14 mouse cellular contexts compared by ENCODE assay signal in genomic region chr1:79454164-79454563, GRCm38 (mm10). TPM values are rescaled to one million over a fixed set of nuclear protein-coding genes. Genes with fewer than 3 reads are reported as not detected.
"Had no signal": no experiment of that assay in that cellular context is flagged by ENCODE, and none has a peak within 500 bp of the region (broad histone marks: within the 10 kb centered on the region; RNA-seq: fewer than 3 reads in every experiment).

No protein-coding gene starts in this region.

- H3K9ac ChIP-seq: kidney, embryonic 15.5 days; limb, embryonic 13.5 days; liver, embryonic 14.5 days; midbrain, embryonic 12.5 days; neural tube, embryonic 12.5 days had no signal

- H3K27me3 ChIP-seq: neural tube, embryonic 12.5 days had no signal

- H3K36me3 ChIP-seq: kidney, embryonic 15.5 days; limb, embryonic 13.5 days; midbrain, embryonic 12.5 days; neural tube, embryonic 12.5 days had no signal

- DNase-seq: kidney, postnatal 14 days; left cerebral cortex, postnatal 4 days; lung, adult 18-20 months; right cerebral cortex, adult 18-20 months; thymus, adult 18-20 months; thymus, postnatal 14 days had no signal

- H3K27ac ChIP-seq: kidney, embryonic 15.5 days; limb, embryonic 13.5 days; liver, embryonic 14.5 days; midbrain, embryonic 12.5 days; neural tube, embryonic 12.5 days; stomach, postnatal 0 days had no signal

- H3K4me2 ChIP-seq: kidney, embryonic 15.5 days; limb, embryonic 13.5 days; midbrain, embryonic 12.5 days; neural tube, embryonic 12.5 days had no signal

- H3K4me3 ChIP-seq: kidney, embryonic 15.5 days; limb, embryonic 13.5 days; midbrain, embryonic 12.5 days; myocyte; neural tube, embryonic 12.5 days had no signal

- H3K4me1 ChIP-seq: limb, embryonic 13.5 days; neural tube, embryonic 12.5 days had no signal

- H3K9me3 ChIP-seq: kidney, embryonic 15.5 days; limb, embryonic 13.5 days; midbrain, embryonic 12.5 days; neural tube, embryonic 12.5 days had no signal

RNA-seq across cellular contexts. Expression of gene Scg2, which starts 14.2 kb away (rescaled TPM):
- polyA plus RNA-seq: liver, adult 2 months; myocyte had no signal
